In genomic region chr8:7469261-7469660, GRCm38 (mm10) we compare ENCODE assay signal across 16 mouse cellular contexts.
A peak's percentile ranks its signal among the peaks of the same experiment; 100 is the strongest.
DNase-seq lines count a peak whose midpoint lies in the region; ATAC-seq lines count a peak whose summit lies in the region.
"Had no signal": no experiment of that assay in that cellular context is flagged by ENCODE, and none has a peak within 500 bp of the region (broad histone marks: within the 10 kb centered on the region; RNA-seq: fewer than 3 reads in every experiment).

No protein-coding gene starts in this region.

- no peaks in the 10 kb centered on the region for H3K36me3 ChIP-seq in forebrain, embryonic 14.5 days (ENCODE audit: control insufficient read depth, insufficient read depth, low read length)
- H3K36me3 ChIP-seq in forebrain, embryonic 13.5 days (ENCODE audit: poor library complexity, severe bottlenecking), result no peaks in the 10 kb centered on the region
- H3K36me3 ChIP-seq in midbrain, embryonic 16.5 days (ENCODE audit: control insufficient read depth, insufficient read depth, low read length), result no peaks in the 10 kb centered on the region
- H3K36me3 ChIP-seq: G1E; heart, embryonic 13.5 days; hindbrain, embryonic 10.5 days; limb, embryonic 12.5 days; midbrain, embryonic 15.5 days; neural tube, embryonic 12.5 days had no signal

- no peak overlapping the region for H3K4me2 ChIP-seq in forebrain, embryonic 14.5 days (ENCODE audit: low read length)
- H3K4me2 ChIP-seq in forebrain, embryonic 13.5 days, result no peak overlapping the region
- no peak overlapping the region for H3K4me2 ChIP-seq in midbrain, embryonic 16.5 days (ENCODE audit: low read length)
- H3K4me2 ChIP-seq: heart, embryonic 13.5 days; limb, embryonic 12.5 days; midbrain, embryonic 15.5 days; neural tube, embryonic 12.5 days had no signal

- no peak for ATAC-seq in forebrain, embryonic 14.5 days
- ATAC-seq in forebrain, embryonic 13.5 days, result no peak
- no peak for ATAC-seq in midbrain, embryonic 16.5 days
- ATAC-seq: midbrain, embryonic 15.5 days had no signal

- no peaks in the 10 kb centered on the region for H3K4me1 ChIP-seq in forebrain, embryonic 14.5 days (ENCODE audit: control insufficient read depth, insufficient read depth, low read length)
- no peaks in the 10 kb centered on the region for H3K4me1 ChIP-seq in forebrain, embryonic 13.5 days
- H3K4me1 ChIP-seq in midbrain, embryonic 16.5 days (ENCODE audit: control insufficient read depth, insufficient read depth, low read length), result no peaks in the 10 kb centered on the region
- H3K4me1 ChIP-seq: limb, embryonic 12.5 days; midbrain, embryonic 15.5 days had no signal

- no peak overlapping the region for H3K27ac ChIP-seq in forebrain, embryonic 14.5 days (ENCODE audit: low read depth, low read length)
- H3K27ac ChIP-seq in forebrain, embryonic 13.5 days, result no peak overlapping the region
- no peak overlapping the region for H3K27ac ChIP-seq in midbrain, embryonic 16.5 days (ENCODE audit: low read length)
- H3K27ac ChIP-seq: heart, embryonic 13.5 days; hindbrain, embryonic 10.5 days; limb, embryonic 12.5 days; midbrain, embryonic 15.5 days; neural tube, embryonic 12.5 days had no signal

- DNase-seq in forebrain, embryonic 14.5 days (ENCODE audit: low spot score), result peak; percentile 19
- DNase-seq in right cerebral cortex, adult 2 months (ENCODE audit: low spot score in 2 of 2), result peak; percentile 17 to 27
- no peak for DNase-seq in right cerebral cortex, postnatal 14 days
- DNase-seq in layer of hippocampus, adult 8-10 months (ENCODE audit: low spot score in 2 of 2), result peak; percentile 19 to 58
- peak; percentile 68 for DNase-seq in telencephalon, adult 2 months (ENCODE audit: low read depth, low spot score)
- DNase-seq in heart, adult 11 months, result no peak
- DNase-seq: cerebellum, adult 18-20 months; lung, adult 2 months had no signal

- no peaks in the 10 kb centered on the region for H3K9me3 ChIP-seq in forebrain, embryonic 14.5 days (replicated peaks; ENCODE audit: control insufficient read depth, low read length)
- no peaks in the 10 kb centered on the region for H3K9me3 ChIP-seq in forebrain, embryonic 13.5 days (replicated peaks)
- H3K9me3 ChIP-seq in midbrain, embryonic 16.5 days (replicated peaks; ENCODE audit: control insufficient read depth, low read length, poor library complexity, severe bottlenecking), result no peaks in the 10 kb centered on the region
- H3K9me3 ChIP-seq: G1E; heart, embryonic 13.5 days; hindbrain, embryonic 10.5 days; limb, embryonic 12.5 days; midbrain, embryonic 15.5 days; neural tube, embryonic 12.5 days had no signal

- H3K27me3 ChIP-seq in forebrain, embryonic 14.5 days (replicated peaks; ENCODE audit: control insufficient read depth, insufficient read depth, low read length), result no peaks in the 10 kb centered on the region
- H3K27me3 ChIP-seq in forebrain, embryonic 13.5 days, result no peaks in the 10 kb centered on the region
- H3K27me3 ChIP-seq in midbrain, embryonic 16.5 days (ENCODE audit: control insufficient read depth, insufficient read depth, low read depth, low read length), result no peaks in the 10 kb centered on the region
- H3K27me3 ChIP-seq: heart, embryonic 13.5 days; limb, embryonic 12.5 days; midbrain, embryonic 15.5 days; neural tube, embryonic 12.5 days had no signal

- no peak overlapping the region for H3K9ac ChIP-seq in forebrain, embryonic 14.5 days (ENCODE audit: low read length)
- H3K9ac ChIP-seq in forebrain, embryonic 13.5 days, result no peak overlapping the region
- H3K9ac ChIP-seq in midbrain, embryonic 16.5 days (ENCODE audit: low read depth, low read length), result no peak overlapping the region
- H3K9ac ChIP-seq: heart, embryonic 13.5 days; limb, embryonic 12.5 days; midbrain, embryonic 15.5 days; neural tube, embryonic 12.5 days had no signal

- no peak overlapping the region for H3K4me3 ChIP-seq in forebrain, embryonic 14.5 days (ENCODE audit: low read depth, low read length)
- no peak overlapping the region for H3K4me3 ChIP-seq in forebrain, embryonic 13.5 days
- no peak overlapping the region for H3K4me3 ChIP-seq in midbrain, embryonic 16.5 days (ENCODE audit: low read depth, low read length)
- H3K4me3 ChIP-seq: heart, embryonic 13.5 days; hindbrain, embryonic 10.5 days; limb, embryonic 12.5 days; midbrain, embryonic 15.5 days; neural tube, embryonic 12.5 days had no signal

- WGBS in forebrain, embryonic 14.5 days, result 82% methylated on average over 4 of the region's 4 CpGs
- 91% methylated on average over 4 of the region's 4 CpGs for WGBS in forebrain, embryonic 13.5 days
- 93% methylated on average over 4 of the region's 4 CpGs for WGBS in midbrain, embryonic 16.5 days

Comparison
In these comparisons a context has a peak if more than half of its experiments do, and no peak if none do; other contexts are left out.
1. DNase-seq: peak in forebrain, embryonic 14.5 days (single experiment), right cerebral cortex, adult 2 months (2 of 2), layer of hippocampus, adult 8-10 months (2 of 2) and telencephalon, adult 2 months (single experiment); none in right cerebral cortex, postnatal 14 days (single experiment) and heart, adult 11 months (single experiment).